Mouse (Mus musculus): Measurements from ENCODE around the gene Plxnd1. TPM values are rescaled to one million over a fixed set of nuclear protein-coding genes. Genes with fewer than 3 reads are reported as not detected.
A peak's percentile ranks its signal among the peaks of the same experiment; 100 is the strongest.

The Plxnd1 gene
- total and polyA plus RNA-seq, 3 experiments = 27.7 to 73.8 (median 63.2) TPM

DNA sequence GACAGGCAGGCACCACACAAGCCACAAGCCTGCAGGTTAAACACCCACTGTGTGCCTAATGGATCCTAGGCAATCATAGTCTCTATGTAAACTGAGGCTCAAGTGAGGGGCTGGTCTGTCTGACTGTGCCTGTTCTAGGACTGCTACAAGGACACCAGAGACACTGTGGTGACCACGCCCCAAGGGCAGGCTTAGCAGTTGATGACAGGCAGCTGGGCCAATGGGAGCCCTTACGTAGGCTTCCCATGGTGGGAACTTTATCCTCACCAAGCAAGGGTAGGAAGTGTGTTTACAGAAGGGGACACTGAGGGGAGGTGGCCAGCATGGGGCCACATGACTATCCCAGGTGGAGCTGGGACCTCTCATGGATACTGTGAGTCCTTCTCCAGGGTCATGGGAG, 4.4 kb upstream of the Plxnd1 start:
- Histone ChIP-seq H3K27ac (ENCODE audit: insufficient read depth, low read depth) (no peak overlapping the region), H3K79me2 (replicated peaks; ENCODE audit: control insufficient read depth, extremely low read depth, insufficient read depth, poor library complexity, severe bottlenecking) (no peaks in the 10 kb centered on the region; the same call in 1 of the 2 replicates), H3K4me2 (ENCODE audit: insufficient read depth, low read depth, poor library complexity, severe bottlenecking) (no peak overlapping the region), H3K4me1 (ENCODE audit: control insufficient read depth in 1 of 2, insufficient read depth in 2 of 2) (peaks cover 38 to 67% of the 10 kb centered on the region in 2 experiments), H3K36me3 (replicated peaks in 1 of 2; ENCODE audit: control insufficient read depth in 1 of 2, insufficient read depth in 1 of 2, low read length in 1 of 2) (no peaks in the 10 kb centered on the region), H3K27me3 (replicated peaks) (peaks cover under 1% of the 10 kb centered on the region), H3K4me3 (replicated peaks in 1 of 3; ENCODE audit: low read depth in 2 of 3, low read length in 2 of 3, poor library complexity in 1 of 3) (no peak overlapping the region), H3K9me3 (replicated peaks; ENCODE audit: low read length) (no peaks in the 10 kb centered on the region), H3K9ac (ENCODE audit: insufficient read depth, low read depth) (no peak overlapping the region)
- DNase-seq (ENCODE audit: extremely low read depth) = no peak
- in situ Hi-C loops (cut with MboI; ENCODE audit: low pct_ligation_motif_present, low pct_unique_long_range_greater_than_20kb, low sequenced_read_pairs) (loop anchor here (5.0 kb wide), 1 partner anchor 97 kb away; no protein-coding TSS in a partner anchor), dilution Hi-C loops (cut with MboI; ENCODE audit: extremely low pct_ligation_motif_present, extremely low pct_unique_long_range_greater_than_20kb, low sequenced_read_pairs) (no loop called here)
- TF ChIP-seq JUN (IDR thresholded peaks at IDR 0.05; ENCODE audit: insufficient read depth, low read depth, low read length) = no peak
- no peak for TF ChIP-seq ZC3H11A (IDR thresholded peaks at IDR 0.05; ENCODE audit: low read depth, low read length)
- 0 out of 2 replicates have a peak, but pooled peaks have one; percentile 26 for TF ChIP-seq ELF1 (IDR thresholded peaks at IDR 0.05; ENCODE audit: low read depth, low read length)
- no peak for TF ChIP-seq SIN3A (IDR thresholded peaks at IDR 0.05; ENCODE audit: low read length)

DNA sequence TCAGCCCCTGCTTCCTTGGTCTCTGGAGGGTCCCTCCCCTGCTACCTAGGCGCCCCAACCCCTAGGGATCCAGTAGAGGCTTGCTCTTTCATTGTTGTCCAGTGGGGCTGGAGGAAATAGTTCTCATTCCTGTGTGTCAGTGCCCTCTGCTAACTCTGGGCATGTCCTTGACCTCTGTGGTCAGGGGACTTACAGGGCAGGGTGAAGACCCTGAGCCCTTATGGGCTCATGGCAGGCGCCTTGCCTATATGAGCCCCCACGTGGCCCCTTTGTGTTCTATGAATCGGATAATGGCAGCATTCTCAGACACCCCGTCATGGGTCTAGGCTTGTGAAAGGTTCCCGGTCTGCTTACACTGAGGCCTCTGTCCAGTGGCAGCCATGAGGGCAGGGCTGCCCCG, 4.0 kb upstream of the Plxnd1 start:
- Histone ChIP-seq H3K9ac (ENCODE audit: insufficient read depth, low read depth) (no peak overlapping the region), H3K36me3 (replicated peaks in 1 of 2; ENCODE audit: control insufficient read depth in 1 of 2, insufficient read depth in 1 of 2, low read length in 1 of 2) (no peaks in the 10 kb centered on the region), H3K4me1 (ENCODE audit: control insufficient read depth in 1 of 2, insufficient read depth in 2 of 2) (peaks cover 36 to 65% of the 10 kb centered on the region in 2 experiments), H3K27ac (ENCODE audit: insufficient read depth, low read depth) (no peak overlapping the region), H3K4me2 (ENCODE audit: insufficient read depth, low read depth, poor library complexity, severe bottlenecking) (no peak overlapping the region), H3K4me3 (replicated peaks in 1 of 3; ENCODE audit: low read depth in 2 of 3, low read length in 2 of 3, poor library complexity in 1 of 3) (no peak overlapping the region), H3K27me3 (replicated peaks) (peaks cover 5% of the 10 kb centered on the region), H3K9me3 (replicated peaks; ENCODE audit: low read length) (no peaks in the 10 kb centered on the region), H3K79me2 (replicated peaks; ENCODE audit: control insufficient read depth, extremely low read depth, insufficient read depth, poor library complexity, severe bottlenecking) (peaks cover 4% of the 10 kb centered on the region)
- TF ChIP-seq EP300 (IDR thresholded peaks at IDR 0.05; ENCODE audit: low read length) = no peak
- TF ChIP-seq SMC3 (IDR thresholded peaks at IDR 0.05; ENCODE audit: low read depth, low read length) = no peak
- TF ChIP-seq PAX5 (IDR thresholded peaks at IDR 0.05; ENCODE audit: low read length) = no peak
- no peak for TF ChIP-seq CHD2 (IDR thresholded peaks at IDR 0.05; ENCODE audit: low read length)
- TF ChIP-seq MEF2A (IDR thresholded peaks at IDR 0.05; ENCODE audit: borderline replicate concordance, low read depth, low read length) = no peak
- TF ChIP-seq ELF1 (IDR thresholded peaks at IDR 0.05; ENCODE audit: low read depth, low read length) = no peak
- TF ChIP-seq KAT2A (IDR thresholded peaks at IDR 0.05; ENCODE audit: insufficient replicate concordance, low read length) = no peak
- TF ChIP-seq POLR2AphosphoS2 (IDR thresholded peaks at IDR 0.05; ENCODE audit: low read depth, low read length) = no peak
- TF ChIP-seq GABPA (IDR thresholded peaks at IDR 0.05; ENCODE audit: insufficient replicate concordance, low read depth, low read length) = no peak
- in situ Hi-C loops (cut with MboI; ENCODE audit: low pct_ligation_motif_present, low pct_unique_long_range_greater_than_20kb, low sequenced_read_pairs) (loop anchor here (5.0 kb wide), 1 partner anchor 96 kb away; no protein-coding TSS in a partner anchor), dilution Hi-C loops (cut with MboI; ENCODE audit: extremely low pct_ligation_motif_present, extremely low pct_unique_long_range_greater_than_20kb, low sequenced_read_pairs) (no loop called here)
- DNase-seq (ENCODE audit: extremely low read depth) = no peak

DNA sequence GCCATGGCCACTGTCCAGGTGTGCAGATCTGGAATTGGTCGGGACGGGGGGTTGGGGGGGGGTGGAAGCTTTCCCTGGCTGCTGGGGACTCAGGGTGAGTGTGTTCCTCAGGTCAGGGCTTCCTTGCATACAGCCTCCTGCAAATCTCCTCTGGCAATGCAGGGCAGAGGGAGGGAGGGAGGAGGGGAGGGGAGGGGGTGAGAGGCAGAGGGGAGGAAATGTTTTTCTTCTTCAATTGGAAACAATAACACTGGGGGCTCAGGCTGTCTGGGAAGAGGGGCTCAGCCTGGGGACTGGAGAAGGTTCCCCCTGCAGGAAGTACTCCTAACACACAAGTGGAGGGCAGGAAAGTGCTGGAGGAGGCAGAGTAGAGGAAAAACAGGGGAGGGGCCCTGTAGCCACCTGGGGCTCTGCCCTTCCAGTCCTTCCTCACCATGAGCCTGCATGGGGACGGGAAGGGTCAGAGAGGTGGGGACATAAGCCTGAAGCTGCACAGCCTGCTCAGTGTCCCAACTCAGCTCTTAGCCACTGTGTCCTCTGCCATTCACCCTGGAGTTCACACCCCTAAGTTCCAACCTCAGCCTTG, 3.0 kb upstream of the Plxnd1 start:
- Histone ChIP-seq H3K4me2 (ENCODE audit: insufficient read depth, low read depth, poor library complexity, severe bottlenecking) (no peak overlapping the region), H3K9ac (ENCODE audit: insufficient read depth, low read depth) (no peak overlapping the region), H3K79me2 (replicated peaks; ENCODE audit: control insufficient read depth, extremely low read depth, insufficient read depth, poor library complexity, severe bottlenecking) (peaks cover 14% of the 10 kb centered on the region), H3K27ac (ENCODE audit: insufficient read depth, low read depth) (no peak overlapping the region), H3K4me1 (ENCODE audit: control insufficient read depth in 1 of 2, insufficient read depth in 2 of 2) (peaks cover 34 to 67% of the 10 kb centered on the region in 2 experiments), H3K9me3 (replicated peaks; ENCODE audit: low read length) (no peaks in the 10 kb centered on the region), H3K4me3 (replicated peaks in 1 of 3; ENCODE audit: low read depth in 2 of 3, low read length in 2 of 3, poor library complexity in 1 of 3) (no peak overlapping the region), H3K36me3 (replicated peaks in 1 of 2; ENCODE audit: control insufficient read depth in 1 of 2, insufficient read depth in 1 of 2, low read length in 1 of 2) (no peaks in the 10 kb centered on the region), H3K27me3 (replicated peaks) (peaks cover 11% of the 10 kb centered on the region)
- TF ChIP-seq ELF1 (IDR thresholded peaks at IDR 0.05; ENCODE audit: low read depth, low read length) (no peak), ZNF384 (IDR thresholded peaks at IDR 0.05; ENCODE audit: low read depth, low read length) (no peak), POLR2AphosphoS2 (IDR thresholded peaks at IDR 0.05; ENCODE audit: low read depth, low read length) (no peak), TCF12 (IDR thresholded peaks at IDR 0.05; ENCODE audit: low read depth, low read length) (no peak), HCFC1 (IDR thresholded peaks at IDR 0.05; ENCODE audit: low read depth, low read length) (no peak), ZC3H11A (IDR thresholded peaks at IDR 0.05; ENCODE audit: low read depth, low read length) (no peak), CHD2 (IDR thresholded peaks at IDR 0.05; ENCODE audit: low read length) (no peak), RCOR1 (conservative IDR thresholded peaks at IDR 0.05; ENCODE audit: low read depth, low read length) (no peak), IRF4 (IDR thresholded peaks at IDR 0.05; ENCODE audit: low read depth, low read length) (no peak), NRF1 (IDR thresholded peaks at IDR 0.05; ENCODE audit: low read depth, low read length) (no peak), CTCF (conservative IDR thresholded peaks at IDR 0.05 in 1 of 2, IDR thresholded peaks at IDR 0.05 in 1 of 2; ENCODE audit: low read depth in 2 of 2, low read length in 2 of 2) (no peak), PAX5 (IDR thresholded peaks at IDR 0.05; ENCODE audit: low read length) (no peak), CHD1 (IDR thresholded peaks at IDR 0.05; ENCODE audit: low read depth, low read length) (no peak), ZKSCAN1 (IDR thresholded peaks at IDR 0.05; ENCODE audit: borderline replicate concordance, low read depth, low read length) (no peak), ETS1 (conservative IDR thresholded peaks at IDR 0.05; ENCODE audit: low read depth, low read length) (no peak), NELFE (IDR thresholded peaks at IDR 0.05; ENCODE audit: low read depth, low read length) (no peak), JUN (IDR thresholded peaks at IDR 0.05; ENCODE audit: insufficient read depth, low read depth, low read length) (no peak), MYC (IDR thresholded peaks at IDR 0.05; ENCODE audit: low read depth, low read length) (no peak)
- in situ Hi-C loops (cut with MboI; ENCODE audit: low pct_ligation_motif_present, low pct_unique_long_range_greater_than_20kb, low sequenced_read_pairs) (loop anchor here (5.0 kb wide), 1 partner anchor 96 kb away; no protein-coding TSS in a partner anchor), dilution Hi-C loops (cut with MboI; ENCODE audit: extremely low pct_ligation_motif_present, extremely low pct_unique_long_range_greater_than_20kb, low sequenced_read_pairs) (no loop called here)
- DNase-seq (ENCODE audit: extremely low read depth) = no peak

Measured in CH12.LX (cell line).